Mouse (Mus musculus): ENCODE results near the gene Asf1a. TPM values are rescaled to one million over a fixed set of nuclear protein-coding genes. Genes with fewer than 3 reads are reported as not detected.
"Not testable (repeated sequence)": the region's sequence is repeated elsewhere in the genome, so short reads cannot be mapped to it uniquely, and the experiment has no call there.

Gene Asf1a
- total RNA-seq, 2 experiments from 2014 or later, result 19.1 to 22.7 TPM

DNA sequence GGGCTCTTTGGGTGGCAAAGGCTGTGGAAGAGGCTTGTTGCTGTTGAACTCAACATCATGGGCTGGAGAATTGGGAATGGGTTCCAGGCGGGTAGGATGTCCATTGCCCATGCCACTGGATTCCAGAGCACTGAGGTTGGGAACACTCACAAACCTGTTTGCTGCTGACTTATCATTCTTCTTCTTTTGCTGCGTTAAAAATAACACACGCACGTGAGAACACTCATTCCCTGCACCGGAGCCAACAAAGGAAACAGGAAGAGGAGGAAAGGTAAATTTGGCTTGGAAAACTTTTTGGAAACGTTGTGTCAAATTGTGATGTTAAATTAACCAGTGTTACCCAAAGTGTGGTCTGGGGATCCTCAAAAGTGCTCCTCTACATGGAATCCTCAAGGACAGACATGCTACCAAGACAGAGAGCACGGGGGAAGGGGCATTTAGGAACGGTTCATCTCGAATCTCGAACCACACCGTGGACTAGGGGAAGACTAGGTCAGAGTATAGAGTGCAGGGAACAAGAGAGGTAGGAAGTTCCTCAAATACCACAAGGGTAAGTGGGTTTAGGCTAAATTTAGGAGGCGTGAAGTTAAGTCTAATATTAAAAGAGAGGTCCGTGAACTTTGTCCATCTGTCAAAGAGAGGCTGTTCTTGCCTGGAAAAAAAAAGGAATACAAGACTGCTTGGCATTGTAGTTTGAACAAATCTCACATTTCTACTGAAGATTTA lies 38.9 kb downstream of the Asf1a start:
- no peak for DNase-seq (ENCODE audit: extremely low spot score in 1 of 2, low spot score in 1 of 2)

DNA sequence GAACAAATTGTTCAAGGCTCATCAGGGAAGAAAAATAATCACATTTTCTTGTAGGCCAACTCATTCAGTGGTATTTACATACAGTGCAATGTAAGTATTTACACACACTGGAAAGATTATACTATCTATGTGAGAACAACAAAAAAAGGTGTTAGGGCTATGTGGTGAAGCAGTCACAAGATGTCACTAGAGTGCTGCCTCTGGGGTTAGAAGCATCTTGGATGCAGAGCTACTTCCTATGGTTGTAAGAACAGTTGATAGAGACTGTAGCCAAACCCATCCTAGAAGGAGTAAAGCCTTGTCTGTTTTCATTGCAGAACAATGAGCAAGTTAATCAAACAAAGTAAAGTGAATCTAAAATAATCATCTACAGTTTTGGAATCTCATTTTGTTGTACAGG lies 45.0 kb downstream of the Asf1a start:
- DNase-seq (ENCODE audit: extremely low spot score in 1 of 2, low spot score in 1 of 2), result peak in 1 of 2 experiments; percentile 24

GRCm38 (mm10) chr10:53650683-53651082 lies 54.1 kb downstream of the Asf1a start:
- DNase-seq (ENCODE audit: extremely low spot score in 1 of 2, low spot score in 1 of 2), result no peak

DNA sequence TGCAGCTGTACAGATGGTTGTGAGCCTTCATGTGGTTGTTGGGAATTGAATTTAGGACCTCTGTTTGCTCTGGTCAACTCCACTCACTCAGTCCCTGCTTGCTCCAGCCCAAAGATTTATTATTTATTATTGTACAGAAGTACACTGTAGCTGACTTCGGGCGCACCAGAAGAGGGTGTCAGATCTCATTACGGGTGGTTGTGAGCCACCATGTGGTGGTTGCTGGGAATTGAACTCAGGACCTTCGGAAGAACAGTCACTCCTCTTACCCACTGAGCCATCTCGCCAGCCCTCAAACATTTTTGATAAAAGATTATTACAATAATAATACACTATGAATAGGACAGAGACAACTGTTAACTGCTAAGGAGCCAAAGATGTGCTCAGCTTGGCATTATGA lies 57.7 kb downstream of the Asf1a start:
- not testable (repeated sequence) for DNase-seq (ENCODE audit: extremely low spot score in 1 of 2, low spot score in 1 of 2)

Other genes starting within 250 kb of the Asf1a start
- gene Cep85l, start 216.8 kb upstream of the Asf1a start, total RNA-seq (2021), result 10 to 100 TPM; 20.6 to 24.8 TPM
- gene Mcm9, start 33.7 kb downstream of the Asf1a start, total RNA-seq (2021), result 1 to 10 TPM; 5.4 to 5.8 TPM
- gene Fam184a, start 154.4 kb downstream of the Asf1a start, total RNA-seq (2021), result 10 to 100 TPM; 19.9 to 25.6 TPM

Data from layer of hippocampus, postnatal 25 days (tissue).